Mouse (Mus musculus) myocyte (in vitro differentiated cells): ENCODE data around the gene Tmem203.

ENCODE experiments used
- E2F4 ChIP-seq: IDR thresholded peaks from one replicate; pipeline ENCODE4 v1.6.1; 2011; ENCODE audit warnings: mild to moderate bottlenecking, control low read depth, moderate library complexity; ENCODE audit not compliant: insufficient read depth
- MAX ChIP-seq: IDR thresholded peaks from one replicate; pipeline ENCODE4 v1.6.1; 2011; ENCODE audit warnings: low read depth, mild to moderate bottlenecking, control low read depth
- MYOD1 ChIP-seq, 3 experiments: IDR thresholded peaks; one replicate each; pipeline ENCODE4 v1.6.1; 2011; ENCODE audit warnings: control low read depth in 2 of 3, low read depth in 2 of 3, mild to moderate bottlenecking in 2 of 3, moderate library complexity in 1 of 3; ENCODE audit not compliant: insufficient read length in 2 of 3, control insufficient read depth in 1 of 3
- POLR2A ChIP-seq: IDR thresholded peaks from one replicate; pipeline ENCODE4 v1.6.1; 2011; ENCODE audit warnings: low read depth, mild to moderate bottlenecking, control low read depth, moderate library complexity; ENCODE audit not compliant: insufficient read length
- USF1 ChIP-seq: IDR thresholded peaks from one replicate; pipeline ENCODE4 v1.6.1; 2011; ENCODE audit warnings: low read depth, mild to moderate bottlenecking, control low read depth, moderate library complexity

GRCm38 (mm10) chr2:25230581-25230980, 24.7 kb upstream of the Tmem203 start:
- TF ChIP-seq POLR2A = no peak
- no peak for TF ChIP-seq MYOD1 (IDR thresholded peaks at IDR 0.05; ENCODE audit: control insufficient read depth in 1 of 3, insufficient read length in 2 of 3, low read depth in 2 of 3)
- TF ChIP-seq USF1 = no peak
- TF ChIP-seq E2F4 = no peak
- TF ChIP-seq MAX = no peak
